Mouse (Mus musculus) hindbrain, postnatal 0 days (tissue): ENCODE data around the gene Parp4. TPM values are rescaled to one million over a fixed set of nuclear protein-coding genes. Genes with fewer than 3 reads are reported as not detected.

ENCODE experiments used
- ATAC-seq: fragments of 200-750 bp; cut with Nextera tagmentation; 2 replicates; pipeline ENCODE4 v1.8.0; 2017; ENCODE audit warnings: mild to moderate bottlenecking, moderate TSS enrichment, moderate library complexity
- DNase-seq: peaks from one replicate; pipeline ENCODE4 v3.0.0-alpha.2; 2015; ENCODE audit warnings: low spot score
- H3K27ac ChIP-seq: fragments of 300-500 bp; sonication (generic); 2 replicates; pipeline ENCODE4 v1.5.1; 2014; ENCODE audit warnings: mild to moderate bottlenecking
- H3K27me3 ChIP-seq: fragments of 300-500 bp; sonication (generic); 2 replicates; pipeline ENCODE4 v1.6.1; 2014; ENCODE audit warnings: low read length, mixed read lengths; ENCODE audit not compliant: insufficient read depth
- H3K36me3 ChIP-seq: fragments of 300-500 bp; sonication (generic); 2 replicates; pipeline ENCODE4 v1.6.1; 2014; ENCODE audit warnings: low read length, mixed read lengths; ENCODE audit not compliant: insufficient read depth
- H3K4me1 ChIP-seq: fragments of 300-500 bp; sonication (generic); 2 replicates; pipeline ENCODE4 v1.6.1; 2014; ENCODE audit warnings: antibody characterized with exemption, low read length, mixed read lengths; ENCODE audit not compliant: insufficient read depth
- H3K4me2 ChIP-seq: fragments of 300-500 bp; sonication (generic); 2 replicates; pipeline ENCODE4 v1.6.1; 2014; ENCODE audit warnings: low read depth, mild to moderate bottlenecking, low read length, moderate library complexity, mixed read lengths
- H3K4me3 ChIP-seq: fragments of 300-500 bp; sonication (generic); 2 replicates; pipeline ENCODE4 v1.5.1; 2014; ENCODE audit warnings: low read length
- H3K9ac ChIP-seq: fragments of 300-500 bp; sonication (generic); replicated peaks from 2 replicates; pipeline ENCODE4 v1.6.1; 2014; ENCODE audit warnings: mild to moderate bottlenecking, low read length, moderate library complexity, mixed read lengths
- H3K9me3 ChIP-seq: fragments of 300-500 bp; sonication (generic); 2 replicates; pipeline ENCODE4 v1.6.1; 2016; ENCODE audit warnings: low read length, mixed read lengths
- CTCF ChIP-seq: IDR thresholded peaks from 2 replicates; pipeline ENCODE4 v1.5.1; 2016; ENCODE audit warnings: antibody characterized with exemption, control low read depth, low read depth
- WGBS: fragments of 180-500 bp; shearing (Covaris S2); extraction: QIAGEN DNeasy Blood & Tissue Kit; methylation state at CpG from one replicate; pipeline ENCODE4 v1.1.7; 2014; 5-methylcytosine and 5-hydroxymethylcytosine counted together
- polyA plus RNA-seq: library from polyadenylated mRNA; unstranded; fragments of >200 nt; fragmentation: Nextera tagmentation; extraction: Ambion mirVana; gene quantifications from 2 replicates; pipeline ENCODE4 v1.2.1, GENCODE M21; 2015
- total RNA-seq: library from RNA; depleted of rRNA; stranded (reverse); fragments of >200 nt; gene quantifications from 2 replicates; pipeline ENCODE4 v1.2.3, GENCODE M21; 2014

The Parp4 gene
- total and polyA plus RNA-seq, 2 experiments from 2014 or later, result 0.78 to 1.6 TPM

- H3K4me2 ChIP-seq, result no peak overlapping the region
- no peak overlapping the region for H3K9ac ChIP-seq
- 99% methylated on average over 2 of the region's 2 CpGs for WGBS
- no peak overlapping the region for H3K4me3 ChIP-seq
- no peaks in the 10 kb centered on the region; the same call in 1 of the 2 replicates for H3K36me3 ChIP-seq
- H3K4me1 ChIP-seq, result no peaks in the 10 kb centered on the region
- DNase-seq (no peak), ATAC-seq (no peak)
- no peaks in the 10 kb centered on the region for H3K9me3 ChIP-seq
- H3K27ac ChIP-seq, result no peak overlapping the region
- no peak for TF ChIP-seq CTCF
- H3K27me3 ChIP-seq, result no peaks in the 10 kb centered on the region
Observed at GRCm38 (mm10) chr14:56554716-56555115, 20.7 kb upstream of the Parp4 start.

- DNase-seq (no peak), ATAC-seq (no peak)
- peaks cover 8% of the 10 kb centered on the region; the same call in 1 of the 2 replicates for H3K36me3 ChIP-seq
- H3K27ac ChIP-seq, result no peak overlapping the region
- H3K9me3 ChIP-seq, result no peaks in the 10 kb centered on the region
- H3K27me3 ChIP-seq, result no peaks in the 10 kb centered on the region
- 92% methylated on average over 3 of the region's 3 CpGs for WGBS
- H3K4me3 ChIP-seq, result no peak overlapping the region
- no peak overlapping the region for H3K9ac ChIP-seq
- H3K4me2 ChIP-seq, result no peak overlapping the region
- H3K4me1 ChIP-seq, result no peaks in the 10 kb centered on the region
- no peak for TF ChIP-seq CTCF
Observed at GRCm38 (mm10) chr14:56559134-56559533, 16.3 kb upstream of the Parp4 start.

GRCm38 (mm10) chr14:56567476-56567875, 7.9 kb upstream of the Parp4 start:
- Histone ChIP-seq H3K27me3 (no peaks in the 10 kb centered on the region), H3K9me3 (no peaks in the 10 kb centered on the region), H3K4me3 (no peak overlapping the region), H3K9ac (no peak overlapping the region), H3K4me2 (no peak overlapping the region), H3K36me3 (peaks cover 8% of the 10 kb centered on the region; the same call in 1 of the 2 replicates), H3K27ac (no peak overlapping the region), H3K4me1 (no peaks in the 10 kb centered on the region)
- no peak for DNase-seq
- TF ChIP-seq CTCF, result no peak
- ATAC-seq, result no peak
- 84% methylated on average over 7 of the region's 7 CpGs for WGBS

GRCm38 (mm10) chr14:56569041-56569440, 6.4 kb upstream of the Parp4 start:
- 89% methylated on average over 4 of the region's 4 CpGs for WGBS

GRCm38 (mm10) chr14:56571310-56572093, 3.9 kb upstream of the Parp4 start:
- H3K9me3 ChIP-seq, result no peaks in the 10 kb centered on the region
- no peaks in the 10 kb centered on the region for H3K27me3 ChIP-seq
- peak; percentile 100 for ATAC-seq
- H3K36me3 ChIP-seq, result no peaks in the 10 kb centered on the region
- DNase-seq, result peak; percentile 98
- no peak; the same call in 1 of the 2 replicates for TF ChIP-seq CTCF
- H3K4me1 ChIP-seq, result no peaks in the 10 kb centered on the region
- peak overlapping the region; percentile 73 for H3K4me3 ChIP-seq
- WGBS, result under 1% methylated on average over 59 of the region's 59 CpGs
- H3K4me2 ChIP-seq, result peak overlapping the region; percentile 65
- H3K27ac ChIP-seq, result peak overlapping the region; percentile 58; the same call in 1 of the 2 replicates
- H3K9ac ChIP-seq, result peak overlapping the region; percentile 53

More at GRCm38 (mm10) chr14:56569041-56569440, 6.4 kb upstream of the Parp4 start:
- ATAC-seq (no peak), DNase-seq (no peak)
- no peak overlapping the region for H3K27ac ChIP-seq
- no peak for TF ChIP-seq CTCF
- no peaks in the 10 kb centered on the region for H3K4me1 ChIP-seq
- no peaks in the 10 kb centered on the region for H3K27me3 ChIP-seq
- H3K4me2 ChIP-seq, result no peak overlapping the region
- H3K9ac ChIP-seq, result no peak overlapping the region
- no peaks in the 10 kb centered on the region for H3K36me3 ChIP-seq
- no peak overlapping the region for H3K4me3 ChIP-seq
- no peaks in the 10 kb centered on the region for H3K9me3 ChIP-seq

- H3K36me3 ChIP-seq, result no peaks in the 10 kb centered on the region
- no peak; the same call in 1 of the 2 replicates for TF ChIP-seq CTCF
- no peak for ATAC-seq
- H3K27ac ChIP-seq, result no peak overlapping the region
- 75% methylated on average over 2 of the region's 2 CpGs for WGBS
- no peak overlapping the region for H3K9ac ChIP-seq
- no peaks in the 10 kb centered on the region for H3K4me1 ChIP-seq
- H3K4me2 ChIP-seq, result peak overlapping the region; percentile 65
- H3K9me3 ChIP-seq, result no peaks in the 10 kb centered on the region
- peak overlapping the region; percentile 73; the same call in 1 of the 2 replicates for H3K4me3 ChIP-seq
- no peaks in the 10 kb centered on the region for H3K27me3 ChIP-seq
- DNase-seq, result no peak
Observed at GRCm38 (mm10) chr14:56572546-56572945, 2.9 kb upstream of the Parp4 start.
